Mouse (Mus musculus): ENCODE measurements around the gene Cfap57.

GRCm38 (mm10) chr4:118526408-118527334 lies 93.9 kb downstream of the Cfap57 start, which contains the start of gene 2610528J11Rik:
- TF ChIP-seq E2F4 (IDR thresholded peaks at IDR 0.05; ENCODE audit: insufficient read depth): no peak
- TF ChIP-seq USF1 (IDR thresholded peaks at IDR 0.05; ENCODE audit: low read depth): no peak
- TF ChIP-seq POLR2A (IDR thresholded peaks at IDR 0.05; ENCODE audit: insufficient read length, low read depth): no peak
- TF ChIP-seq TCF12 (IDR thresholded peaks at IDR 0.05; ENCODE audit: insufficient read depth, poor library complexity, severe bottlenecking): no peak
- TF ChIP-seq REST (IDR thresholded peaks at IDR 0.05; ENCODE audit: insufficient read depth, insufficient read length): no peak
